Mouse (Mus musculus) v-Abl transformed pro-B cells (cell line): Measurements from ENCODE around the gene Cd151.

Experiments
- in situ Hi-C, 2 experiments: fragments of 400-800 bp; cut with MboI; formaldehyde crosslinking; loops; one replicate each; pipeline ENCODE4 v1.15.1; 2025; ENCODE audit not compliant: unreplicated experiment in 2 of 2

Gene Cd151

GRCm38 (mm10) chr7:141456739-141457138, 10.5 kb upstream of the Cd151 start:
- in situ Hi-C loops, result loop anchor here (5.0 to 10.0 kb wide), 2 partner anchors 44 to 582 kb away; partner anchors contain the start of gene Gatd1 (in 1 of the 2)

- in situ Hi-C loops, result loop anchor here (5.0 to 10.0 kb wide), 2 partner anchors 45 to 582 kb away; partner anchors contain the start of gene Gatd1 (in 1 of the 2)
Observed at GRCm38 (mm10) chr7:141457236-141457635, 10.0 kb upstream of the Cd151 start.

GRCm38 (mm10) chr7:141457986-141458660, 9.1 kb upstream of the Cd151 start:
- in situ Hi-C loops, result loop anchor here (5.0 to 10.0 kb wide), 2 partner anchors 46 to 583 kb away; partner anchors contain the start of gene Gatd1 (in 1 of the 2)

GRCm38 (mm10) chr7:141458661-141459060, 8.5 kb upstream of the Cd151 start:
- in situ Hi-C loops, result loop anchor here (5.0 to 10.0 kb wide), 2 partner anchors 46 to 584 kb away; partner anchors contain the start of gene Gatd1 (in 1 of the 2)

GRCm38 (mm10) chr7:141459301-141459711, 7.9 kb upstream of the Cd151 start:
- in situ Hi-C loops, result loop anchor here (5.0 to 10.0 kb wide), 2 partner anchors 47 to 585 kb away; partner anchors contain the start of gene Gatd1 (in 1 of the 2)

GRCm38 (mm10) chr7:141460001-141460390, 7.2 kb upstream of the Cd151 start:
- in situ Hi-C loops, result no loop called here

GRCm38 (mm10) chr7:141460391-141461113, 6.6 kb upstream of the Cd151 start, which contains the start of gene Cracr2b:
TSS of gene Cracr2b (plus strand) at chr7:141461094.
- in situ Hi-C loops, result no loop called here

GRCm38 (mm10) chr7:141461521-141462332, 5.5 kb upstream of the Cd151 start:
- in situ Hi-C loops, result no loop called here

GRCm38 (mm10) chr7:141462333-141462821, 4.8 kb upstream of the Cd151 start:
- in situ Hi-C loops, result no loop called here

GRCm38 (mm10) chr7:141463824-141464602, 3.2 kb upstream of the Cd151 start:
- in situ Hi-C loops, result no loop called here

- in situ Hi-C loops, result no loop called here
Observed at GRCm38 (mm10) chr7:141464603-141465201, 2.5 kb upstream of the Cd151 start.

GRCm38 (mm10) chr7:141465388-141466044, 1.7 kb upstream of the Cd151 start:
- in situ Hi-C loops, result no loop called here

GRCm38 (mm10) chr7:141466045-141466394, 1.2 kb upstream of the Cd151 start:
- in situ Hi-C loops, result no loop called here

- in situ Hi-C loops, result no loop called here
Observed at GRCm38 (mm10) chr7:141466607-141467148, 514 bp upstream of the Cd151 start.

GRCm38 (mm10) chr7:141468164-141468521, 951 bp downstream of the Cd151 start:
- in situ Hi-C loops, result no loop called here

- in situ Hi-C loops, result no loop called here
Observed at GRCm38 (mm10) chr7:141468522-141469211, 1.5 kb downstream of the Cd151 start.

- in situ Hi-C loops, result no loop called here
Observed at GRCm38 (mm10) chr7:141469352-141469751, 2.2 kb downstream of the Cd151 start.
